Mouse (Mus musculus) right cerebral cortex, postnatal 10 days (tissue): ENCODE results near the gene Plxdc1.
A peak's percentile ranks its signal among the peaks of the same experiment; 100 is the strongest.

ENCODE experiments used
- DNase-seq, 2 experiments: peaks; one replicate each; pipeline ENCODE4 v3.0.0; 2021; ENCODE audit warnings: low spot score in 2 of 2

Gene Plxdc1

GRCm38 (mm10) chr11:97915974-97916503 lies 70.2 kb downstream of the Plxdc1 start:
- DNase-seq: no peak

GRCm38 (mm10) chr11:97915471-97915870 lies 70.8 kb downstream of the Plxdc1 start:
- no peak for DNase-seq

- no peak for DNase-seq
These were observed 73.1 kb downstream of the Plxdc1 start for GRCm38 (mm10) chr11:97913111-97913510.

GRCm38 (mm10) chr11:97908634-97909348 lies 77.5 kb downstream of the Plxdc1 start:
- no peak for DNase-seq

- DNase-seq: no peak
These were observed 78.3 kb downstream of the Plxdc1 start for GRCm38 (mm10) chr11:97907935-97908334.

DNA sequence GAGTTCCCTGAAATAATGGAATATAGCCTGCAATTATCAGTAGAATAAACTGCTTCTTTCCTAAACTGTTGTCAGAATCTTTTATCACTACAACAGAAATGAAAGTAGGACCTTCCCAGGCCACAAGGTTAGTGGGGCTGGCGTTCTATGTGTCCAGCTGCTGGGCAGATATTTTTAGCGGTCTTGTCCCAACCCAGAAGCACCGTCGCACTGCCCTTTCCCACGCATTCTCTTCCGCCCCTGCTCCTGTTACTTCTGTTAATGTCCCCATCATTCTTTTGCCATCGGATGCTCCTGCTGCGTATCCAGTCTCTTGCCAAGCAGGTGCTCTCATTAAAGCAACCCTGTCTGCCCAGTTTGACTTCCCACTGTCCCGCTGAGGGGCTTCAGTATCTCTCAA lies 79.3 kb downstream of the Plxdc1 start:
- DNase-seq: no peak

GRCm38 (mm10) chr11:97905941-97906340 lies 80.3 kb downstream of the Plxdc1 start:
- no peak for DNase-seq

DNA sequence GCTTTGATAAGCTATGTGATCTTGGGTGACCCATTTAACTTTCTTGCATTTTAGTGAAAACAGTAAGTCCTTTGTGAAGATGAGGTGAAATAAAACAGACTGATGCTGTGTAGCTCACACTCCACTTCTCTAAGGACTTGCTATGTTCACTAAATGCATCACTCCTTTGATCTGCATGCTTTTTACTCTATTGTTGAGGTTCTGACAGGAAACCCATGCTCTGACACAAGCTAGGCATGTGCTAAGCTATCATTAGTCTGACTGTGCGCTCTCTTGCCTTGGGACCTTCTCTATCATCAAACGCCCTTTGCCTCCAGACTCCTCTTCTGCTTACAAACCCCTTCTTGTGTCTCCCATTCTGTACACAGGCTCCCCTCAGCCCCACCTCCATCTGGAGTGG lies 80.7 kb downstream of the Plxdc1 start:
- DNase-seq: no peak

- DNase-seq: no peak
These were observed 81.4 kb downstream of the Plxdc1 start for GRCm38 (mm10) chr11:97904801-97905200.

DNA sequence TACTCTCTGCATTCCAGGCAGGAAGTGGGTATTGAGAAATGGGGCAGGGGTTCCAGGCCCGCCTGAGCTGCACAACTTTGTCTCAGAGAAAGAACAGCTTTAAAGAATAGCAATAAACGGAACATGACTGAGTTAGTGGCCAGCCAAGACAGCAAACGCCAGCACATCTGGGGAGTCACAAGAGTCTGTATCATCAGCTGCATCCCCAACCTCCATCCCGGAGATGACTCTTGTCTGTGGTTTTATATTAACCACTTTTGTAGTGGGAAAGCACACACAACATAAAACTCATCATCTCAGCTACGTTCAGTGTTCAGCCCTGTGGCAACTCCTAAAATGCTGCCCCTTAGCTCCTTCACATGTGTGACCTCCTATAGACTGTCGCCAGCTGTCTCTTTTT lies 84.4 kb downstream of the Plxdc1 start:
- no peak for DNase-seq

DNA sequence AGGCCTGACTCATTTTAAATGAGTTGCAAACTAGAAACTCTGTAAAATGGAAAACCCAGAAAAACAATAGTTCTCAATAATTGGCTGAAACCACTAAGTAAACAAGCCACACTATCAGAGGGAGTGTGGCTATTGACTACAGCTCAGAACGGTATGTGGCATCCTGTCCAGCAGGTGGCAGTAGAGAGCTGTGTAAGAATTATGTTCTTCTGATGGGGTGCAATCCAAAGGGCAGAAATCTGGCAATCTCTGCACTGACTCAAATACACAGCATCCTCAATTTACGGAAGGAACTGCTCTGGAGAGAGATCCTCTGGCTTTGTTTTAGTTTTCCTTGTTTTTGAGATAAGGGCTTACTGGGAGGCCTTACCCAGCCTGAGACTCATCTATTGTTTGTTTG lies 86.4 kb downstream of the Plxdc1 start:
- peak; percentile 88 to 92 for DNase-seq

- no peak for DNase-seq
These were observed 88.6 kb downstream of the Plxdc1 start for GRCm38 (mm10) chr11:97897568-97898185.

GRCm38 (mm10) chr11:97896655-97897054 lies 89.6 kb downstream of the Plxdc1 start:
- DNase-seq: no peak

GRCm38 (mm10) chr11:97891821-97892220 lies 94.4 kb downstream of the Plxdc1 start:
- DNase-seq: no peak

DNA sequence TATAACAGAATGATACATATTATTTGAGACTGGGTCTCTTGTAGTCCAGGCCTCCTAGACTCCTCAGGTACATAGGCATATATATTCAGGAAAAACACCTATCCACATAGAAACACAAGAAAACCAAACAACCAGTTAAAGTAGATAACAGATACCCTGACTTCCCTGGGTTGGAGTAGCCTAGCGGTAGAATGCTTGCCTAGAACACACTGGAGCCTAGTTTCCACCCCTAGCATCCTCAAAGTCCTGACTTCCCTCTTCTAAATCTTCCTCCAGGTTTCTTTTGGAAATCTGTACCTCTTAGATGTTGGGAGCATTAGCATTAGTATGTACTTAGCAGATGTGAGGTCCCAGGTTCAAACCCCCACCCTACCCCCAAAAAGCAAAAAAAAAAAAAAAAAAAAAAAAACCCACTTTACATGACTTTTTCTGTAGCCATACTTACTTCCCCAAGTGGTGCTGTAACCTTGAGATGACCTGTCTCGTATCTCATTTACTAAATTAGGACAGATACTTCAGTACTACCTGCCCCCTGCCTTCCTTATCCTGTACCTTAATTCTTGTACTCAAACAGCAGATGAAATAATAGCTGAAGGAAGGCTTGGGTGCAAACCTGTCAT lies 100.8 kb downstream of the Plxdc1 start:
- no peak for DNase-seq

DNA sequence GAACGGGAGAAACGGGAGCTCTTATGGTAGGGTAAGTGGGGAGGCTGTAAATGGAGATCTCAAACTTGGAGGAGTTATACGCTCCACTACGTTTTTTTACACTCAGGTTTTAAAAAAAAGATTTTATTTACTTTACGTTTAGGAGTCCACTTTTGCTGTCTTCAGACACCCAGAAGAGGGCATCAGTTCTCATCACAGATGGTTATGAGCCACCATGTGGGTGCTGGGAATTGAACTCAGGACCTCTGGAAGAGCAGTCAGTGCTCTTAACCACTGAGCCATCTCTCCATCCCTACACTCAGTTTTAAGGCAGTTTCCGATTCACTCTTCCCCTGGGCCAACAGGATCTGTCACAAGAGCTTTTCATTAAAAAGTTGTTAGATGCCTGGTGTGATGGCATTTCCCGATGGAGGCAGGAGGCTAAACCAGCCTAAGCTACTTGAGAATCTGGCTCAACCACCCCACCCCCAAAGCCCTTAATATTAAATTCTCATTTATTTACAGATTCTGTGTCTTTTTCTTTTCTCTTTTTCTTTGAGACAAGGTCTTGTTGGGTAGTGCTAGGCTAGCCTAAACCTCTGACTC lies 101.6 kb downstream of the Plxdc1 start:
- no peak for DNase-seq

DNA sequence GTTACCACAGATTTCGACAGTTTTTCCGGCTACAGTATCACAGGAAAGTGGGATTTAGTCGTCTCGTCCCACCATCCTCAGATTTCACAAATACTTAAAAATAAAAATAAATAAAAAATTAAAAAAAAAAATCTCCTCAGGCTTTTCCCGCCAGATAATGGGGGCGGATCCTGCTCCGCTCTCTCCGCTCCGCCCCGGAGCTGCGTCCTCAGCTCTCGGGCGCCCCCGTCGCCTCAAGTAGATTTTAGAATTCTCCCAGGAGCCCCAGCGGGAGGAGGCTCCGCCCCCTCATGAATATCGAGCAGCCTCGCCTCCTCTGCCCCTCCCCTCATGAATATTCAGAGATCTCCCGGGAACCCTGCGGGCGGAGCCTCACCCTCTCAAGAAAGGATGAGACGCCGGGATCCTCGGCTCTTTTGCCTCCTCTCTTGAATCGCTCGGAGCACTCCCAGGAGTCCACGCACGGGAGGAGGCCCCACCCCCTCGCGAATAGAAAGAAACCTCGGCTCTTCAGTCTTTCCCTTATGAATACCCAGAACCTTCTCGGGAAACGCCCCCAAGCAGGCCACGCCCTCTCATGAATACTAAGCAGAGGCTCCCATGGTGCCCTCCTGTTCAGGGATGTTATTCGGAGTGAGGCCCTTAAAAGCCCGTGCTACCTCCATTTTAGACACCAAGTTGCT lies 102.2 kb downstream of the Plxdc1 start, which contains the start of gene Fbxo47:
Gene Fbxo47 (minus strand): TSS at position 237 of the 683 bp plus-strand sequence.
- peak; percentile 97 to 98 for DNase-seq

GRCm38 (mm10) chr11:97883542-97883917 lies 102.7 kb downstream of the Plxdc1 start:
- DNase-seq: peak; percentile 69 to 74

DNA sequence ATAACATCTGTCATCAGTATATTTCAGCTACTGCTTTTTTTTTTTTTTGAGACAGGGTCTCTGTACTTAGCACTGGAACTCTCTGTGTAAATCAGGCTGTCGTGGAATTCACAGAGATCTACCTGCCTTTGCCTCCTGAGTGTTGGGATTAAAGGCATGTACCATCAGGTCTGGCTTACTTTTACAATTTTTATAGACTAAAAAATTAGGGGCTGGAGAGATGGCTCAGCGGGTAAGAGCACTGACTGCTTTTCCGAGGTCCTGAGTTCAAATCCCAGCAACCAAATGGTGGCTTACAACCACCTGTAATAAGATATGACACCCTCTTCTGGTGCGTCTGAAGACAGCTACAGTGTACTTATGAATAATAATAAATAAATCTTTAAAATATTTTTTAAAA lies 105.9 kb downstream of the Plxdc1 start:
- no peak for DNase-seq

DNA sequence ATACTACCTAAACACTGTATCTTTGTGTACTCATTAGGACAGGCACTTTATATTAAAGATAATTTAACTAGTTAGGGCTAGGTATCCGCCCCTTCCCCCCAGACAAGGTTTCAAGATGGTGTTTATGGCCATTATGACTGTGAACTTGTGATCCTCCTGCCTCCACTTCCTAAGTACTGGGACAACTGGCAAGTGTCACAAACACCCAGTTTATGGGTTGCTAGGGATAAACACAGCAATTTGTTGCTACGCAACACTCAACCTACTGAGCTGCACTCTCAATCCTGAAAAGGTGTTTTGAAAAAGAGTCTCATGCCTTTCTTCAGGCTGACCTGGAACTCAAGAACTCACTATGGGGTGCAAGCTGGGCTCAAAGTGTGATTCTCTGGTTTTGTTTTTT lies 108.9 kb downstream of the Plxdc1 start:
- DNase-seq: no peak

DNA sequence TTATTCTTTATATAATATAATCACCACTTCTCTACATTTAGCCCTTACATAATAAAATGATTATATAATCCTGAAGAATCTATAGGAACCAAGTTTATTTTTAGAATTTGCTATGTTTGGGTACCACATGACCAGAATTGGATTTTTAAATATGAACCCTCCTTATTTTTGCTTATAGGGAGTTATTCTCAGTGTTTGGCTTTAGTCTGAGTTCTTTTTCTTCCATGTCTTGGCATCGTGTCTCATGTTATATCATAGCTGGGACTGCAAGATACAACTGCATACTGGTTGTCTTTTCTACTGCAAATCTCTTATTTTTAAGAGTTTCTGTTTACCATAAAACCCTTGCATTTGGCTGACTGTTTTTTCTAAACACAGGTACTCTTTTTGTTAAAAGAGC lies 111.8 kb downstream of the Plxdc1 start:
- DNase-seq: no peak
